Mouse (Mus musculus) spleen, embryonic (tissue): Measurements from ENCODE around the gene Psmb9.
"Not testable (repeated sequence)": the region's sequence is repeated elsewhere in the genome, so short reads cannot be mapped to it uniquely, and the experiment has no call there.

Source experiments
- CTCF ChIA-PET: fragments of 350-600 bp; sonication (Branson Sonifier 250); formaldehyde crosslinking; loops from one replicate; lab custom pipeline; 2022; lab: Charles Lee

Psmb9 gene

GRCm38 (mm10) chr17:34187261-34187916 is at the start of gene Psmb9, which contains the start of gene Tap1:
Gene Psmb9 (minus strand): TSS chr17:34187764.
Gene Tap1 (plus strand): TSS chr17:34187553.
- CTCF ChIA-PET, result interaction anchor here (0.6 to 1.1 kb wide), 2 partner anchors 9 to 218 kb away, joined by 3 read pairs; no protein-coding TSS in a partner anchor

GRCm38 (mm10) chr17:34236691-34237090 is 49.1 kb upstream of the Psmb9 start:
- CTCF ChIA-PET, result interaction anchor here (0.6 to 2.4 kb wide), 2 partner anchors 44 to 67 kb away, joined by 3 to 7 read pairs; no protein-coding TSS in a partner anchor

GRCm38 (mm10) chr17:34234926-34235325 is 47.4 kb upstream of the Psmb9 start:
- CTCF ChIA-PET, result interaction anchor here (0.8 to 1.2 kb wide), 2 partner anchors 65 to 158 kb away, joined by 3 to 4 read pairs; no protein-coding TSS in a partner anchor

- CTCF ChIA-PET, result not testable (repeated sequence)
These were observed 44.5 kb upstream of the Psmb9 start for GRCm38 (mm10) chr17:34232021-34232420.

- CTCF ChIA-PET, result not testable (repeated sequence)
These were observed 43.4 kb upstream of the Psmb9 start for GRCm38 (mm10) chr17:34230971-34231370.

DNA sequence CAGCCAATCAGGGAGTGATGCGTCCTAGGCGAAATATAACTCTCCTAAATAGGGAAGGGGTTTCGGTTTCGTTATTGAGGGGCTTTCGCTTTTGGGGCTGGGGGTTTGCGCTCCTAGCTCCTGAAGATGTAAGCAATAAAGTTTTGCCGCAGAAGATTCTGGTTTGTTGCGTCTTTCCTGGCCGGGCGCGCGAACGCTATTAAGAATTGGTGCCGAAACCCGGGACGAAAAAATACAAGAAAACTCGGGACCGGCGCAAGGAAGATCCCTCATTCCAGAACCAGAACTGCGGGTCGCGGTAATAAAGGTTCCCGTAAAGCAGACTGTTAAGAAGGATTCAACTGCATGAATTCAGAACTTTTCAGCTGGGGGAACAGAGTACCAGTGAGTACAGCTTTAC is 38.3 kb upstream of the Psmb9 start:
- CTCF ChIA-PET, result not testable (repeated sequence)

GRCm38 (mm10) chr17:34225426-34225825 is 37.9 kb upstream of the Psmb9 start:
- CTCF ChIA-PET, result no interaction called here

DNA sequence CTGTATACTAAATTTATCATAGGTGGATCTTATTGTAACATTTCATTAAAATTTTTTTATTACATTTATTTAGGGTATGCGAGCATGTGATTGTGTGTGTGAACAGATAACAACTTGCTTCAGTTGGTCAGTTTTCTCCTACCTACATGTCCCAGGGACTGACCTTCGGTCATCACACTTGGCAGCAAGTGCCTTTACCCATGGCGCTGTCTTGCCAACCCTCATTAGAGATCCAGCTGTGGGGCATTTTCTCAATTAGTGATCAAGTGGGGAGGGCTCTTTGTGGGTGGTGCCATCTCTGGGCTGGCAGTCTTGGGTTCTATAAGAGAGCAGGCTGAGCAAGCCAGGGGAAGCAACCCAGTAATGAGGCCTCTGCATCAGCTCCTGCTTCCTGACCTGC is 37.3 kb upstream of the Psmb9 start:
- CTCF ChIA-PET, result no interaction called here

DNA sequence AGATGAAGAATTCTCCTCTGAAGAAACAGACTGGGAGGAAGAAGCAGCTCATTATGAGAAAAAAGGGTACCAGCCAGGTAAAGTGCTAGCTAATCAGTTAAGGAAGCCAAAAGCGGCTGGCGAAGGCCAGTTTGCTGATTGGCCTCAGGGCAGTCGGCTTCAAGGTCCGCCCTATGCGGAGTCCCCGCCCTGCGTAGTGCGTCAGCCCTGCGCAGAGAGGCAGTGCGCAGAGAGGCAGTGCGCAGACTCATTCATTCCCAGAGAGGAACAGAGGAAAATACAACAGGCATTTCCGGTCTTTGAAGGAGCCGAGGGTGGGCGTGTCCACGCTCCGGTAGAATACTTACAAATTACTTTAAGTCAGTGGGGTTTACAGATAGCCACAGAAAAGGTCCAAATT is 32.8 kb upstream of the Psmb9 start:
- CTCF ChIA-PET, result not testable (repeated sequence)

- CTCF ChIA-PET, result not testable (repeated sequence)
These were observed 32.2 kb upstream of the Psmb9 start for GRCm38 (mm10) chr17:34219801-34220200.

DNA sequence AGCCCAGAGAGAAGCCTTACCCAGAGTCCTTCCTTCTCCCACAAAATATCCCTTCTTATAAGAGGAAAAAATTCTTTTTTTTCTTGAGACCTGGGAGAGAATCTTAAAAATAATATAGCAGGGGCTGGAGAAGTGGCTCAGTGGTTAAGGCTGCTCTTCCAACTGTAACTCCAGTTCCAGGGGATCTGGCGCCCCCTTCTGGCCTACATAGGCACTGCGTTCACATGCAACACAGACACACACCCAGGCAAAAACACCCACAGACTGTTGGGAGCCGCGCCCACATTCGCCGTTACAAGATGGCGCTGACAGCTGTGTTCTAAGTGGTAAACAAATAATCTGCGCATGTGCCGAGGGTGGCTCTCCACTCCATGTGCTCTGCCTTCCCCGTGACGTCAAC is 31.5 kb upstream of the Psmb9 start:
- CTCF ChIA-PET, result not testable (repeated sequence)

GRCm38 (mm10) chr17:34218675-34219074 is 31.1 kb upstream of the Psmb9 start:
- CTCF ChIA-PET, result no interaction called here

DNA sequence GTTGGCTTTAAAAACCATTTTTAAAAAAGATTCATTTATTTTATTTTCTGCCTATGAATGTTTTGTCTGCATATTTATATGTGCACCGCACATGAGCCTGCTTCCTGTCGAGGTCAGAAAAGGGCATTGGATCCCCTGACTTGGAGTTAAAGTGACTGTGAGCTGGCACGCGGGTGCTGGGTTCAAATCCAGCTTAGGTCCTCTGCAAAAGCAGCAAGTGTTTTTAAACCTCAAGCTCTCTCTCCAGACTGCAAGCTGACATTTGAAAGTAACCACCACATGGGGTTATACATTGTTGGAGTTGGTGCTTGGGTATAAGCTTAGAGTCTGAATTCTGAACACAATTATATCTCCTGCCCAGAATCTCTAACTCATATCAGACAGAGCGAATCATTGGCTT is 30.4 kb upstream of the Psmb9 start:
- CTCF ChIA-PET, result no interaction called here

DNA sequence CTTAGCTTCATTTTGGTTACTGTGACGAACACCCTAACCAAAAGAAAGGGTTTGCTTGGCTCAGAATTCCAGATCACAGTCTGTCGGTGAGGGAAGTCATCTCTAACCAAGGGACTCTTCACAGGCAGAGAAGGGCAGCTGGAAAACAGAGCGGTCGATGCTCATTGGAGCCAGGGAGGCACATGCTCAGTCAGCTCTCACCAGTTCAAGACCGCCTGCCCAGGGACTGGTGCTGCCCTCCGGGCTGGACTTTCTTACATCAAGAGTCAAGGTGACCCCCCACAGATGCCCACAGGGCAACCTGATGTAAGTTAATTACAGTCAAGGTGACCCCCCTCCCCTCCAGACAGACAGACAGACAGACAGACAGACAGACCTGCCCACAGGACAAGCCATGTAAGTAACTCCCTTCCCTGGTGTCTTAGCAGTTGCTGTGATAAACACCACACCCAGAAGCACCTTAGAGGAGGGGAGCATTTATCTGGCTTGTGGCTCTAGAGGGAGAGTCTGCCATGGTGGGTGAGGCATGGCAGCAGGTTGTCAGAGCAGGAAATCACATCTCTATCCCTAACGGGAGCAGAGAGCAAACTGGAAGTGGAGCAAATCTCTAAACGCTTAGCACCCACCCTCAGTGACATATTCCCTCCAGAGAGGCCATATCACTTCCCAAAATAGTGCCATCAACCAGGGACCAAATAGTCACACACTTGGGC is 29.8 kb upstream of the Psmb9 start:
- CTCF ChIA-PET, result no interaction called here

DNA sequence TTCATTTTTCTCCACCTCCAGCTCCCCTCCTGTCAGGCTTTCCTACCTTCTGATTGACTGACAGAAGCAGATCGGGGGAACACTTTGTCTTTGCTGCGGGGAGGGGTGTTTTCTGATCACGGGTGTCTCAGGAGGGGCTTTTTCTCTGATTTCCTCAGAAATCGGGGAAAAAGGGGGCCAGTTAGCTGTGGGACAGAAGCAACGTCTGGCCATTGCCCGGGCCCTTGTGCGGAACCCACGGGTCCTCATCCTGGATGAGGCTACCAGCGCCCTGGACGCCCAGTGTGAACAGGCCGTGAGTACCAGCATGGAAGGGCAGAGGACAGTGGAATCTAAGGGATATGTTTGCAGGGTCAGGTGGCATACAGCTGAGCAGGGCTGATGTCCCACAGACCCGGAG is 27.6 kb upstream of the Psmb9 start:
- CTCF ChIA-PET, result interaction anchor here (0.7 kb wide), 1 partner anchor 222 kb away, joined by 4 read pairs; no protein-coding TSS in a partner anchor

GRCm38 (mm10) chr17:34213936-34214335 is 26.4 kb upstream of the Psmb9 start:
- CTCF ChIA-PET, result no interaction called here

- CTCF ChIA-PET, result interaction anchor here (0.6 kb wide), 1 partner anchor 82 kb away, joined by 5 read pairs; no protein-coding TSS in a partner anchor
These were observed 24.3 kb upstream of the Psmb9 start for GRCm38 (mm10) chr17:34211746-34212365.

- CTCF ChIA-PET, result interaction anchor here (0.6 to 0.9 kb wide), 2 partner anchors 11 to 186 kb away, joined by 3 read pairs; partner anchors contain the start of gene Ring1
These were observed 23.0 kb upstream of the Psmb9 start for GRCm38 (mm10) chr17:34210599-34210998.

- CTCF ChIA-PET, result interaction anchor here (0.7 kb wide), 1 partner anchor 175 kb away, joined by 3 read pairs; no protein-coding TSS in a partner anchor
These were observed 22.1 kb upstream of the Psmb9 start for GRCm38 (mm10) chr17:34209680-34210079.

DNA sequence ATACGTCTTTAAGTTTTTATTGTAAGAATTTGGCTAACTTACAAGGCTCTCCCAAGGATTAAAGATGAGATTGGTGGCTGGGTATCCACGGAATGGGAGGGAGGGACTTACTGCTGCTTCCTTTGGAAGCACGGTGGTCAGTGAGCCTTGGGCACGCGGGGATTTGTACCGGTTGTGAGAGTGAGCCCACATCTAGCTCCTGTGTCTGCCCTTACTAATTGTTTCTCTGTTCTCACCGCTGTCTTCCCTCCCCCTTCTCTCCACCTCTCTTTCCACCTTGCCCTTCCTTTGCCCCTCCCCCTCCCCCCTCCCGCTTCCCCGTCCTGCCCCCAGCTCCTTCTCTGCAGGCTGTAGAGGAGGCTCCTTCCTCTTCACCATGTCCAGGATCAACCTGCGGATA is 20.9 kb upstream of the Psmb9 start:
- CTCF ChIA-PET, result interaction anchor here (0.6 kb wide), 1 partner anchor 389 kb away, joined by 4 read pairs; the partner anchor contains the start of gene Ager

DNA sequence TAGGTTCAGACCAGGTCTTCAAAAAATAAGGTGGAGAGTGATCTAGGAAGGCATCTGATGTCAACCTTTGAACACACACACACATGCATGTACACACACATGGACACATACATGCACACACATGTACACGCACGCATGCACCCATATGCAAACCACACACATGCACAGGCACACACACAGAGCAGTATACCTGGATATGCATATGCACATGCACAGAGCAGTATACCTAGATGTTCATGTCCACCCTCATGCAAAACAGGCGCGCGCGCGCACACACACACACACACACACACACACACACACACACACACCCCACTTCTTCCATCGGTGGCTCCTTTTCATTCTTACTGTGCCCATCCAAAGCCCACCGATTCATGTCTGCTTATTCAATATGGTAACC is 20.3 kb upstream of the Psmb9 start:
- CTCF ChIA-PET, result interaction anchor here (0.6 kb wide), 1 partner anchor 390 kb away, joined by 4 read pairs; the partner anchor contains the start of gene Ager

GRCm38 (mm10) chr17:34207456-34207855 is 19.9 kb upstream of the Psmb9 start:
- CTCF ChIA-PET, result interaction anchor here (0.6 to 0.7 kb wide), 2 partner anchors 66 to 108 kb away, joined by 5 to 6 read pairs; no protein-coding TSS in a partner anchor
